Mouse (Mus musculus) stomach, embryonic 16.5 days (tissue): ENCODE measurements around the gene Cald1. TPM values are rescaled to one million over a fixed set of nuclear protein-coding genes. Genes with fewer than 3 reads are reported as not detected.

Experiments used
- ATAC-seq: fragments of 200-750 bp; cut with Nextera tagmentation; 2 replicates; pipeline ENCODE4 v1.8.0; 2017; ENCODE audit warnings: moderate number of reproducible peaks, moderate TSS enrichment; ENCODE audit not compliant: insufficient read depth, low FRiP score
- H3K27ac ChIP-seq: fragments of 300-500 bp; sonication (generic); 2 replicates; pipeline ENCODE4 v1.5.1; 2014; ENCODE audit warnings: low read length
- H3K27me3 ChIP-seq: fragments of 300-500 bp; sonication (generic); 2 replicates; pipeline ENCODE4 v1.6.1; 2014; ENCODE audit warnings: low read length, control low read depth, mixed read lengths; ENCODE audit not compliant: control insufficient read depth, insufficient read depth
- H3K36me3 ChIP-seq: fragments of 300-500 bp; sonication (generic); 2 replicates; pipeline ENCODE4 v1.6.1; 2014; ENCODE audit warnings: low read length; ENCODE audit not compliant: control insufficient read depth, insufficient read depth
- H3K4me1 ChIP-seq: fragments of 300-500 bp; sonication (generic); 2 replicates; pipeline ENCODE4 v1.6.1; 2014; ENCODE audit warnings: low read length, control low read depth, mixed read lengths; ENCODE audit not compliant: control insufficient read depth, insufficient read depth
- H3K4me2 ChIP-seq: fragments of 300-500 bp; sonication (generic); 2 replicates; pipeline ENCODE4 v1.6.1; 2014; ENCODE audit warnings: low read depth, low read length, mixed read lengths
- H3K4me3 ChIP-seq: fragments of 300-500 bp; sonication (generic); replicated peaks from 2 replicates; pipeline ENCODE4 v1.5.1; 2014; ENCODE audit warnings: mild to moderate bottlenecking, low read length
- H3K9ac ChIP-seq: fragments of 300-500 bp; sonication (generic); 2 replicates; pipeline ENCODE4 v1.6.1; 2014; ENCODE audit warnings: low read length
- H3K9me3 ChIP-seq: fragments of 300-500 bp; sonication (generic); replicated peaks from 2 replicates; pipeline ENCODE4 v1.6.1; 2016; ENCODE audit warnings: low read length, control low read depth; ENCODE audit not compliant: control insufficient read depth
- WGBS: fragments of 180-500 bp; shearing (Covaris S2); extraction: QIAGEN DNeasy Blood & Tissue Kit; methylation state at CpG from one replicate; pipeline ENCODE4 v1.1.7; 2014; 5-methylcytosine and 5-hydroxymethylcytosine counted together
- polyA plus RNA-seq: library from polyadenylated mRNA; unstranded; fragments of >200 nt; fragmentation: Nextera tagmentation; extraction: Ambion mirVana; gene quantifications from 2 replicates; pipeline ENCODE4 v1.2.1, GENCODE M21; 2015

Gene Cald1
- polyA plus RNA-seq, 1 experiment from 2014 or later: 362 TPM

DNA sequence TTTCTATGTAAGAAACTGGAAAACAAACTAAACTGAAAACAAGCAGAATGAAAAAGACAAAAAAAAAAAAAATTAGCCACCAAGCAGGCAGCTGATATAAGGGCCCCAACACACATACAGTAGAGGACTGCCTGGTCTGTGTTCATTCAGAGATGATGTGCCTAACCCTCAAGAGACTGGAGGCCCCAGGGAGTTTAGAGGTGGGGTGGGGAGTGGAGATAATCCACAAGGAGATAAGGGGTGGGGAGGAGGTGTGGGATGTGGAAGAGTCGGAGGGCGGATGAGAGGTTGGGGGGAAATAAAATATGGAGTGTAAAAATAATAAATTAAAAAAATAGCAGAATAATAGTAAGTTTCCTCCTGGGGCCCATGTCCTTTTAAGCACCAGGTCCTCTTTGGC is 207.3 kb downstream of the Cald1 start:
- H3K9ac ChIP-seq: no peak overlapping the region
- WGBS: 76% methylated on average over 2 of the region's 2 CpGs
- H3K4me3 ChIP-seq: no peak overlapping the region
- ATAC-seq: no peak
- H3K27ac ChIP-seq: no peak overlapping the region
- H3K4me1 ChIP-seq: no peaks in the 10 kb centered on the region
- no peak overlapping the region for H3K4me2 ChIP-seq
- no peaks in the 10 kb centered on the region for H3K9me3 ChIP-seq
- no peaks in the 10 kb centered on the region for H3K27me3 ChIP-seq
- H3K36me3 ChIP-seq: no peaks in the 10 kb centered on the region

DNA sequence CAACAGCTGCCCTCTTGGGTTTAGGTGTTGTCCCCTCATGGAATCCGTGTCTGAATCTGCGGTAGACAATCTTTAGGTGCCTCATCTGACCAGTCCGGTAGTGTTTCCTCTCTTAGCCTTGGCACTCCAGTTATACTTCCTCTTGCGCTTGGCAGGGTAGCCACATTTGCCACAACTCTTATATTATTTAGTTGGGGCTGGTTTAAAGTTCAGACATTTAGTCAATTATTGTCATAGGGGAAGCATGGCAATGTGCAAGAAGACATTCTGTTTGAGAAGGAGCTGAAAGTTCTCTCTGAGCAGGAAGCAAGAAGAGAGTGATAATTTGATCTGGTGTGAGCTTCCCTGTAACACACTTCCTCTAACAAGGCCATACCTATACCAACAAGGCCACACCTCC is 212.4 kb downstream of the Cald1 start:
- WGBS: 84% methylated on average over 4 of the region's 4 CpGs
- Histone ChIP-seq H3K36me3 (no peaks in the 10 kb centered on the region), H3K9ac (no peak overlapping the region), H3K4me3 (no peak overlapping the region), H3K27ac (no peak overlapping the region), H3K27me3 (no peaks in the 10 kb centered on the region), H3K4me2 (no peak overlapping the region), H3K9me3 (no peaks in the 10 kb centered on the region), H3K4me1 (no peaks in the 10 kb centered on the region)
- no peak for ATAC-seq

DNA sequence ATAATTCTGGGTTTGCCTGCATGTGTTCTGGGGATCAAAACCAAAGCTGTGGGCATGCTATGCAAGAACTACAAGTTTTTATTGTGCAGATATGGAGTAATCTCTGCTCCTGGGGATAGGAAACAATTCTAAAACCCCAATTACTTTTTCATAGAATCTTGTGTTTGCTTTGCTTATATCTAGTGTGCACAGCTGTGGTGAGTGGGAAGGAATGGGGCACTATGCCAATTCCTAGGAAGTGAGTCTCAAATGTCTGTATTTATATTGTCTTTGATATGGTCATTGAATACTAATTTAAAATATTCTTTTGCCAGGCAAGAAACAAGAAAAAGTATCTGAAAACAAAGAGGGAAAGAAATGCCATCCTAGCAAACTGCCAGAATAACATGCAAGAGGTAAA is 226.1 kb downstream of the Cald1 start:
- ATAC-seq: no peak

More for the DNA sequence above, 226.1 kb downstream of the Cald1 start:
- Histone ChIP-seq H3K9ac (no peak overlapping the region), H3K4me3 (no peak overlapping the region), H3K4me1 (no peaks in the 10 kb centered on the region), H3K9me3 (no peaks in the 10 kb centered on the region), H3K27me3 (no peaks in the 10 kb centered on the region), H3K27ac (no peak overlapping the region), H3K4me2 (no peak overlapping the region), H3K36me3 (no peaks in the 10 kb centered on the region)

Other genes starting within 250 kb of the Cald1 start
- gene Akr1b8, start 244.4 kb upstream of the Cald1 start, polyA plus RNA-seq: 5.6 and 6.9 TPM in 2 replicates
- gene Akr1b10, start 214.3 kb upstream of the Cald1 start, polyA plus RNA-seq: 21.6 and 24.9 TPM in 2 replicates
- 1.5 and 16.7 TPM in 2 replicates for gene Akr1b7, start 186.2 kb upstream of the Cald1 start, polyA plus RNA-seq
- 44.1 and 55.0 TPM in 2 replicates for gene Bpgm, start 122.3 kb upstream of the Cald1 start, polyA plus RNA-seq
- gene Agbl3, start 181.9 kb downstream of the Cald1 start, polyA plus RNA-seq: 4.5 and 4.6 TPM in 2 replicates